Mouse (Mus musculus): ENCODE measurements at regions not wholly inside any gene's neighbourhood (a gene's known extent, or its start where the extent isn't known, plus 50 kb on each side); places are given as distances from the start of the nearest gene placed in this dataset.

DNA sequence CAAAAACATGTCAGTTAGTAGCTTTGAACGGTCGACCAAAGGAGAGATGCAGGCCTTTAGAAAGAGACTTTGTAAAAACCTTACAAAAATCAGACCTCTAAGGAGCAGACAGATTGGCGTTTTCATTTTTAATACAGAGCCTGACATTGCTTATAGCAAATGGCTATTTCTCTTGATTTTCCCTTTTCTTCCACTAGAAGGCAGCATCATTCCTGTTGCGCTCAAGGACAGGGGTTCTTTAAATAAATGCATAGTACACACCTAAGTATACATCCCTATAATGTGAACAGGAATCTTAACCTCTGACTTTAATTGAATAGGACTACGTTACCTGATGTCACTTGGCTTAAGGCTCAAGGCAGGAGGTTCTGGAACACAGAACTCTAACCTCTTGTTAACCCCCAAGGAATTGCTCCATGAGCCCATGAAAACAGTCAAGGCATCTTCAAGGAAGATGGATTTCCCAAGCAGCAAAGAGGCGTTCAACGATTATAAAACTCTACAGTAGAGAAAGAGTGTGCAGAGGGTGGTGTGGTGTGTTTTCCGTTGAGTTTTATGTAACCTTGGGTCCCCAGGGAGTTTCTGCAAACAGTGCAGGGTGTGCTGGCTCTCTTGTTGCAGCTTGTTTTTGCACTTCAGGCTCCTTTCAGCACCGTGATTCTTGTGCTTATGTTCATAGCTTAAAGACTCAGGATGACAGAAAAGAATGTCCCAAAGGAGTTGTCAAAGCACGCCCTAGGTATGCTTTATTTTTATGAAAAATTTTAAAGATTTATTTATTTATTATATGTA, 124.1 kb upstream of the Zfp648 start:
- peak; percentile 20 for DNase-seq (ENCODE audit: low spot score)

DNA sequence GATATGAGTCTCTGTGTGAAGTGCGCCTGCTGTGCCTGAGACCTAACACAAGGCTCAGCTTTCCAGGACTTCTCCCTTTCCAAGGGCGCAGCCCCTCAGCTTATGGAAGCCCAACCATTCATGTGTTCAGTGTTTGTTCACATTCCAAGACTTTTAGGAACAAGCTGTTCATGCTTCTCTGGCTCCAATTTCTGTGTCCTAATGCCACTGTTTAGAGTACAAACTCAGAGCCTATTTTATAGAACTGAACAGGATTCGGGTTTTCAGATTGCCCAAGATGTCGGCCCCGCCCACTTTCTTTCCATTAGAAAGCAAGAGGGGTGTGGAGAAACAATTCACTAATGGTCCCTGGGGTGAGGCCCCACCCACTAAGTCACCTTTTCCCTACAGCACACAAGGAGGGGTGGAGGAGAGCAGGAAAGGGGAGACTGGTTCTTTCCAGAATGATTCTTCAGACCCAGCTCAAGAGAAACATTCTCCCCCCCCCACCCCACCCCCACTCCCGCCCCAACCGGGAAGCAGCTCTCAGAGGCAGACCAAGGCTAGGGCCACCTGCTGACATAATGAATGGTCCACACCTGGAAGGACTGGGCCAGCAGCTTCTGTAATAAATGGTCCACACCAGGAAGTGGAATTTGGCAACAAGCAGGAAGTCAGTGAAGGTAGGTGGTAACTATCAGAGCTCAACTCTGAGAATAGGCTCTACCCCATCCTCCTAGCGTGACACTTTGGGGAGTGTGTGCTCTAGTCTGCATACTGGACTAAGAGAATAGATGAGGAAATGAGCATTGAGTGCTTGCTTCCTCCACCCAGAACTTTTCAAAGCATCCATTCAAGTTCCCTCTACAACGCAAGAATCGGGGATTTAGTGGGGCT, 120.2 kb upstream of the Zfp648 start:
- no peak for DNase-seq (ENCODE audit: low spot score)

DNA sequence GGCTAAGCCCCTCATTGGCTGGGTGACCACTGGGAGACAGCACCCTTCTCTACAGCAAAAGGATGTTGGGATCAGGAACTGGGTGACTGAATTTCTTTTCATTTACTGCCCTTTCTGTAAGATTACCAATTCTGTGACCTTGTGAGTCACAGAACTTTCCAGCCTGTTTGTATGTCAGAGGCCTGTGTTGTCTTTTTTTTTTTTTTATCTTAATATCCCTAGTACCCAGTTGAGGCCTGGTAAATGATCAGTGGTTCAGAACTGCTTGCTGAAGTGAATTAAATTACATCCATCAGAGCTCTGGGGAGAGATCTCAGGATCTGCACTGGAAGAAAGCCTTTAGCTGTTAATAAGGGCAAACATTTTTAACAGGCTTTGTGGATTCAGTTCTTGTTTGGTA, 114.8 kb upstream of the Zfp648 start:
- no peak for DNase-seq (ENCODE audit: low spot score)

DNA sequence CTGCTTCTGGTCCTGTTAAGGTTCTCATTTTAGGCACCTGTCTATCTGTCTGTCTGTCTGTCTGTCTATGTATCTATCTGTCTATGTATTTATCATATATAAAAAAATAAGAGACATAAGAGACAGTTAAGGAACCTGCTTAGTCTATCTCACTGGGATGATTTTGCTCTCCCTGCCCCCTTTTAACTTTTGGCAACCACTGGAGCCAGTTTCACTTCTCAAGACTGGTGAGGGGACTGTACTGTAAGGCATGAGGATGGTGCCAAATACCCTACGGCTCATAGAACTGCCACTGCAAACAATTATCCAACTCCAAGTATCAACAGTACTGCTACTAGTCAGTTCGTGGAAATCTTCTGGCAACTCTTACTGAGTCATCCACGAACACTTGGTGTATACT, 111.2 kb upstream of the Zfp648 start:
- no peak for DNase-seq (ENCODE audit: low spot score)

DNA sequence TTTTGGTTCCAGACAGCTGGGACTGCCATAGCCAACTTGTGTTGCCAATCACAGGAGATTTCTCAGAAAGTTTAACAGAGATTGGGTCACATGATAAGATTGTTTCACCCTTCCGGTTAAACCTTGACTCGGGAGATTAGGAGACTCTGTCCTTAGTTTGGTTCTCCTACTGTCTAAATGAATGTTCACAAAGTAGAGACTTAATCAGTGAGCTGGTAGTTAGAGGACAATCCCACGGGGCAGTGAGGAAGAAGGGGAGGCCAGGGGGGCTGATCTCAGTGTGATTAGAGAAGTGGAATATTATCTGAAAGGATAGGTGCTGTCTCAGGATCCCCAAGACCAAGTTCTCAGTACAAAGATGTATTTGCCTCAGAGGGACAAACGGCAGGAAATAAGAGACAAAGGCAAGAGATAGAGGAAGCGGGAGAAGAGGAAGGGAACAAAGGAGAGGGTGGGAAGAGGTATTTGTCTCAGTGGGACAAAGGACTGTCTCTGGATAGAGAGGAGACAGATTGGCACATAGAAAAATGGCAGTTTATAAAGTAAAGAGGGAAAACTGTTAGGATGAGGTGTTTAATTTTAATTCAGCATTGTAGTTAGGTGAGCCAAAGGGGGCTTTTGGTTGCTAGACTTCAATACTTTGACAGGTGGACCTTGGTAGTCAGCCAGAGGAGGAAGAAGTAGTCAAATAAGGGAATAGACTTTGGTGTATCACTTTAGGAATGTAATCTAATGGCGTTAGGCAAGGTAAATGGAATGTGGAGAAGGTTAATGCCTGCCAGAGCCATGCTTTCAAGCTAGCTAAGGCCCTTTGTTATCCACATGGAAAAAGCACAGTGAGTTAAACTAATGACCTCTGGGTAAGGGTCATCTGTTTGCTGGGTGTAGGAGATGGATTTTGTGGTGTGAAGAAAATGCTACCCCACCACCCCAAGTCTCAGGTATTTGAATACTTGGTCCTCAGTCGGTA, 110.2 kb upstream of the Zfp648 start:
- DNase-seq (ENCODE audit: low spot score) = no peak

DNA sequence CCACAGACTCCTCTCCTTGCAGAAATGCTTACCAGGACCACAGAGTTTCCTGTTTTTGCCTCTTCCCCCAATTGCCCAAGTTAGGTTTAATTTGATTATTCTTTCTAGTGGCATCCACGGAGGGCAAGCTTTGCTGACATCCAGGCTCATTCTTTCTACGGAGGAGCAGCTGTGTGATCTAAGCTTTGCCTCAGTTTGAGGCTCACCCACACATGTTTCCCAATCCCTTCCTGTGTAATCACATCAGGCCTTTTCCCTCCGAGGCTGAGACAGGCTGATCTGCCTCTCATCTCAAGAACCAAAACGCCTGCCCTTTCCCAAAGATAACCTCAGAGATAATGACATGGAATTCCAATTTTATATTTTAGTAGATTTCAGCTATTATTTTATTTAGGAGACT, 107.4 kb upstream of the Zfp648 start:
- no peak for DNase-seq (ENCODE audit: low spot score)

DNA sequence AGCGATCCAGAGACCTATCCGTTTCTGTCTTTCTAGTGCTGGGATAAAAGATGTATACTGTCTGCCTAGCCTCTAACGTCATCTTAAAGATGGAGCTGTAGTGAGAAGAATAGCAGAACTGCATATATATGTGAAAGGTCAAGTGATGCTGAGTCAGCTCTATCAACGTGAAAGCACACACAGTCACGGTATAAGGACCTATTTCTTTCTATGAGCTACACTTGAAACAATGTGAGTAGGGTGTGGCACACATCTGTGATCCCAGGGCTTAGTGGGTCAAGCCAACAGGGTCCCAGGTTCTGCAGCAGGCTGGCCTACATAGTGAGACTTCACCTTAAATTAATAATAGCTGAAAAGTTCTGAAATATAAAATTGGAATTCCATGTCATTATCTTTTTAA, 106.6 kb upstream of the Zfp648 start:
- no peak for DNase-seq (ENCODE audit: low spot score)

DNA sequence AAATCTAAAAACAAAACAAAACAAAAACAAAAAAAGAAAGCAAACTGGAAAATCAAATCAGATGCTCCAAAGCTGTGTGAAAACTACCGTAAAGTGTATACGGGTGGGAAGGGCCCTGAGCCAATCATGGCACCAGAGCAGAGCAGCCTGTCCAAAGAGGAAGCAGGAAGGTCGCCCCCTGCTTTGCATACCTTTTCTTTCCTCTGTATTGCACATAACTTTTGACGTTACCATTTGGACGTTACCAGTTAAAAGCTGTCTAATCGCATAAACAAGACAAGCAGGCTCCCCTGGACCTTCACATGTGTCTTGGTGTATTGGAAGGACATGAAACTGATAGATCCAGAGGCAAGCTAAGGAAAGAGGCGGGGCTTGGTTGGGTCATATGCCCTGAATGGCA, 104.9 kb upstream of the Zfp648 start:
- no peak for DNase-seq (ENCODE audit: low spot score)

DNA sequence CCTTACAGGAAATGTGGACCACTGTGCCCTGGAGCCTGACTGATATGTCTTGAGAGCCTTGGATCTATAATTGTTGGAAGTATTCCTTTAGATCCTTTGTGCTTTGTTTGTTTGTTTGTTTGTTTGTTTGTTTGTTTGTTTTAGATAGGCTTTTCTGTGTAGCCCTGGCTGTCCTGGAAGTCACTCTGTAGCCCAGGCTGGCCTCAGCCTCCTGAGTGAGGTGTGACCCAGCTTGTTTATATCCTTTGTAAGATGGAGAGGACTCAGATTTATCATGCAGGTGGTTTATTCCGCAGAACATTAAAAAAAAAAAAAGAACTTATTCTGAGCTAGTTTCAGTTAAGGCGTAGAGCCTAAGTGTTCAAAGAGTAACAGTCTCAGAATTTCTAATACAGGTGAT, 104.1 kb upstream of the Zfp648 start:
- no peak for DNase-seq (ENCODE audit: low spot score)

DNA sequence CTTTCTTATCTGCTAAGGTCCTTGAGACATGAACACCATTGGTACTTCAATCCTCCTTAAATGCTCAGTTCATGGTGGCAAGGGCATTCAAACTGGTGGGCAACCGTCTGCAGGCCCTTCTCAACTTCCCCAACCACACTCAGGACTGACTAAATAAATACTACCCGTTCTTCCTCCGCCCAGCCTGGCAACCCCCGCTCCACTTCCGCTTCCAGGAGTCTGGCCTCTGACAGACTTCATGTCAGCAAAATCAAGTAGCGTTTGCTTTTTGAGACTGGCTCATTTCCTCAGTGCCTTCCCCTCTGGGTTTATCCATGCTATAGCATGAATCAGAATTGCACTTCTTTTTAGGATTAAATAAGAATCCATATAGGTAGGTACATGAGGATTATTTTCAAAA, 103.3 kb upstream of the Zfp648 start:
- no peak for DNase-seq (ENCODE audit: low spot score)

DNA sequence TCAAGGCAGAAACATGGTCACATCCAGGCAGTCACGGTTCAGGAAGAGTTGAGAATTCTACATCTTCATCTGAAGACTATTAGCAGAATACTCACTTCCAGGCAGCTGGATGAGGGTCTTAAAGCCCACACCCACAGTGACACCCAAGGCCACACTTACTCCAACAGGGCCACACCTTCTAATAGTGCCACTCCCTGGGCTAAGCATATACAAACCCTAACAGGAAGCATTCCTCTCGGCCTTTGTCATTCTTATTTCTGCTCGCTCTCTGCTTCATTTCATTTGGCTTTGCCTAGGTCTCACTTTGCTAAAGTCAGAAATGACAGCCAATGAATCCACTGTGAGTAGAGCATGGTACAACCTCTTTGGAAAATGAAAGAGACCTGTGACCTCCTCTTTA, 100.4 kb upstream of the Zfp648 start:
- DNase-seq (ENCODE audit: low spot score) = no peak

DNA sequence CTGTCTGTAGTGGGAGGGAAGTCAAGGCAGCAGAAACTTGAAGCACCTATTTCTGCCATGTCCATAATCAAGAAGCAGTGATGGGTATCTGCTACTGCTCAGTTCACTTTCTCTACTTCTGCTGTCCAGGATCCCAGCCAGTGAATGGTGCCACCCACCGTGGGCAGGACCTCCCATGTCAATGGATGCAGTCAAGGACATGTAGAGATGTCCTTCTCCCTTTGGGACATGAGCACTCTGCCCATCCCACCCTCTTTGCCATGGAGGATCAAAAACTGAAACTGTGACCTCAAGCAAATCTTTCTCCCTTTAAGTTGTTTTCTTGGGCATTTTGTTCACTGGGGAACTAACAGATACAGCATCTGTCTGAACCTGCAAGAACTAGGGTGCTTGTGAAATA, 99.6 kb upstream of the Zfp648 start:
- DNase-seq (ENCODE audit: low spot score) = no peak

DNA sequence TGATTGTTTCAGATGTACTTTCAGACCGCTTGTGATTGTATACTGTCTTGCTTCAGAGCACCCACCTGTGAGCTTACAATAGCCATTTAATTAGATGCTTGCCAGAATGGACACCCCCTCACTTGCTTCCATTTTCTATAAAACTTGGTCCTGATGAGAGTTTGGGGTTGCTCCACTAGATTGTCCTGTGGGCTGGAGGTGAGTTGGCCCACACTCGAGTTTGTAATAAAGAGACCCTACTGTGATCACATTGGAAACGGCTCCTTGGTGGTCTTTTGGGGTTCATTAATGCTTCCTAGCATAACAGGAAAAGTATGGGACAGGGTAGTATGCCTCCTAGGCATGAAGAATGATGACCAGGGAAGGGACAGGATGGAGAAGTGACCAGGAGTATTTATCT, 98.8 kb upstream of the Zfp648 start:
- DNase-seq (ENCODE audit: low spot score) = no peak

DNA sequence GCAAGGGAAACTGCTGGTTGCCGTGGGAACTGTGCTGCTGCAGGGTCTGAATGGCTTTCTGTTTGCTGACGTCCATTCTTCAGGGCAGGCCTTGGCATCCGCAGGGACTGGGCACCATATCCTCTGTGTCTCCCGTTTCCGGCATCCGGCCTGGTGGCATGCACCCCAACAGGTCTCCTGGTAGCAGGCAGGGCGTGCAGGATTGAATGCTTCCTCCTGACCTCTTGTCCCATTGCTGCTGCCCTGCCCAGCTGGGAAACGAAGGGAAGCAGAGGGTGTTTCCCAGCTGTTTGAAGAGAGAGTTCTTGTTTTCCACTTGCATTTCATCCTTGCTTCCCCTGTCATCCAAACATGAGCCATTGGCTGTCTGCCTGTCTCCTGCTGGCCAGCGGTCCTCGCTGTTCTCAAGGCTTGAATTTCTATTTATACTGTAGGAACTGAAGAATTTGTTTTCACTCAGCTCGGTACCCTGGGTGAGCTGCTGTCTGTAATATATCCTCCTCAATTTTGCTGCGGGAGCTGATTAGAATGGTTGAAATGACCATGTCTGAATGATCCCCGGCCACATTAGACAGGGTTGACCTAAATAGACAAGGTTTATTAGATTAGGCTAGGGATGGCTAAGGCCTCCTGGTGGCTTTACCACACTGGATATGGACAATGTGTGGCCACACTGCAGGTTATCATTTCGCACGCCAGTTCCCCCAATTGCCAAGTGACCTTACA, 98.0 kb upstream of the Zfp648 start:
- no peak for DNase-seq (ENCODE audit: low spot score)

DNA sequence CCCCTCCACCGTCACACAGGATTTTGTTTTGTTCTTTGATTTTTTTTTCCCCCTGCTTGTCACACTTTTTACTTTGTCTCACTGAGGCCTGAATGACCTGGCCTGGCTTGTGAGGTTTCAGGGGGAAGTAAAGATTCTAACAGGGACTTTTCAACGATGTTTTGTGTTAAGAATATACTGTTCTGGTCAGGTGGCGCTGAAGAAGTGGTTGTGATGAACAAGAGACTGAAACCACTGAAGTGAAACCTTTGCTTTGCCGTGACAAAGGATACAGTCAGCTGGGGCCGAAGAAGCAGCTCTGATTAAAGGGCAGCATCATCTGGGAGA, 97.4 kb upstream of the Zfp648 start:
- no peak for DNase-seq (ENCODE audit: low spot score)

DNA sequence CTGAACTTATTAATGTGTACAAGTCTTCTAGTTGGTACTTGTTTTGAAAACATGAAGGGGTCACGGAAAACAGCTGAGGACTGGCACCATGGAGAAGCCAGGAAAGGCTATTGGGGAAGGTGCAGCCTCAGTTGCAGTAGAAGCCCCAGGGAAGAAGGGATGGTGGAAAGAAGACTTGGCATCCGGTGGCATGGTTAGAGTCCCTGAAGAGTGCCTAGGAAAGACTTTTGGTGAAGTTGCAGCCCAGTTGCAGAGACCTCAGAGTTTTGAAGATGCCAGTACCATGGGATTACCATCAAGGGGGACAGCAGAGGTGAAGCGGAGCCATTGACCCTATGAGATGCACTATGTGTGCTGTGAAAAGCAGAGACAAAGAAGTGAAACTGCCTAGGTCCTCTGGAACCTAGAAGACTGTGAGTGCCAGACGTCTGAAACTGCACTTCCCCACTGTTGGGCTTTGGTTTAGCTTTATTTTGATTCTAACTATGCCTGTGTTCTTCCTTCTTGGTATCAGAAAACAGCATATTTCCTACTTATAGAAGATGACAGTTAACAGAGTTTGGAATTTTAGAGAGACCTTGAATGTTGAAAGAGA, 96.9 kb upstream of the Zfp648 start:
- no peak for DNase-seq (ENCODE audit: low spot score)

DNA sequence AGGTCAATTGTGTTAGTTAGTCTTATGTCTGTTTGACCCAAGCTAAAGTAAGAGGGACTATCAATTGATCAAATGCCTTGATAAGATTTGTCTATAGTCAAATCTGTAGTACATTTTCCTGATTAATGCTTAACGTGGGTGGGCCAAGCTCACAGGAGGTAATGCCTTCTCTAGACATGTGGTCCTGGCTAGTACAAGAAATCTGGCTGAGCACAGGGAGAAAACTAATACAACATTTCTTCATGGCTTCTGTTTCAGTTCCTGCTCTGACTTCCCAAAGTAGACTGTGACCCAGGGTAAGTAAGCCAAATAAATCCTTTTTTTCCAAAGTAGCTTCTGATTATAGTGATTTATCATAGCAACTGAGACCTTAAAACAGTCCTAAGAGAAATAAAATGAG, 96.2 kb upstream of the Zfp648 start:
- DNase-seq (ENCODE audit: low spot score) = no peak

DNA sequence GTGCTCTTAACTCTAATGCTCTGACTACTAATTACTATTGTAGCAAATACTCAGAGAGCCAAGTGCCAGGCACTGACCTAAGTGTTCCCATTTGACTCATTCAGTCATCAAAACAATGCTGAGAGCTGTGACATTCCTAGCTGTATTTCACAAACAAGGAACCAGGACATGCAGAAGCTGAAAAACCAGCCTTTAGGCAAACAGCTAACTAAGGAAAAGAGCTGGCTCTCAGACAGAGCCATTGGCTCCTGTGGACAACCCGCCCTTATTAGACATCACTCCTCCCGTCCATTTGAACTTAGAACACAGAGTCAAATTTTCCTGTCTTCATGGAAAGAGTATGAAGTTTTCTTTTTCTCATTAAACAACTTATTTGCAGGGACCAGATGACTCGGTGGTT, 88.5 kb upstream of the Zfp648 start:
- no peak for DNase-seq (ENCODE audit: low spot score)

DNA sequence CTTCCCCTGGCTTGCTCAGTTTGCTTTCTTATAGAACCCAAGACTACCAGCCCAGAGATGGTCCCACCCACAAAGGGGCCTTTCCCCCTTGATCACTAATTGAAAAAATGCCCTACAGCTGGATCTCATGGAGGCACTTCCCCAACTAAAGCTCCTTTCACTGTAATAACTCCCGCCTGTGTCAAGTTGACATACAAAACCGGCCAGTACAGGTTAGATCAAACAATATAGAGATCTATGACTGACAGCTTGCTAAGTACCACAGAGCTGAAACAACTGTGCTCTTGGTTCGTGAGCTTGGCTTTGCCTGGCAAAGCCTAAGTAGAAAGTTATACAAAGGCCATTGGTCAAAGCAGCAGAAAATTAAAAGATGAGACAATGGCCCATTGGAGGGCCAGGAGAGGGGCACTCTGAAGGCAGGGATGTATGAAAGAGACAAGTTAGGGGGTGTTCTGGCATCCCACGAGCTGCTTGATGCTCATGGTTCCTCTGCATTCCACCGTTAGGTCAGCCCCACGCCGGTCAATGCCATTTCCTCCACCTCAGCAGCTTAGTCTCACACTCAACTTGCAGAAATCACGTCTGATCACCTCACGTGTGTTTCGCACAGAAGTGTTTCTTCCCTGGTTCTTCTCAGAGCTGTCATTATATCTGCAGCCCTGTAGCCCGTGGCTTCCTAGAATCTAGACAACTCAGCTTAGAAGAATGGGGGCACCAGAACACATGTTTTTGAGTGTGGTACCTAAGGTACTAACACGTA, 87.5 kb upstream of the Zfp648 start:
- DNase-seq (ENCODE audit: low spot score) = no peak

DNA sequence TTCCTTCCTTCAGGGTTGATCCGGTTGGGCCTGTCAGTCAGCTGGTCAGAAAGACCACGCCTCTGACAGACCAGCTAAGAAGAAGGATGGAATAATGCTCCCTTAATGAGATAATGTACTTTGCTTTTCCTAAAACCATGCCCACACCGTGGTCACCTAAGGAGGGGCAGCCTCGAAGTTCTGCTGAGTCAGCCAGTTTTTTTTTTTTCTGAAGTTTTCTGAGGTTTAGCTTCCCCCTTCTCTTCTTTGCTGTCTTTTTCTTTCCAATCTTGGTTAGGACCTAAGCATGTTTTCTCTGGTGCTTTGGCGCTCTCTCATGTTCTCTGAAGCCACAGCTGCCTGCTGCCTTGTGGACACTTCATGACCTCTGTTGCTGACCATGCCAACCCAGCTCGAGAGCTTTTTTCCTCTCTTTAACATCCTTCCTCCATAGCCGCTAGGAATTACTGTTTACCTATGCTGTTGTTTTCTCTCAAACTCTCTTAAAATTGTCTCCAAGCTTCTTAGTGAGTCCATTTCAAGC, 84.7 kb upstream of the Zfp648 start:
- no peak for DNase-seq (ENCODE audit: low spot score)
